Mouse (Mus musculus): ENCODE results near the gene Tldc2. TPM values are rescaled to one million over a fixed set of nuclear protein-coding genes. Genes with fewer than 3 reads are reported as not detected.

The Tldc2 gene
- total and polyA plus RNA-seq, 3 experiments = not detected

DNA sequence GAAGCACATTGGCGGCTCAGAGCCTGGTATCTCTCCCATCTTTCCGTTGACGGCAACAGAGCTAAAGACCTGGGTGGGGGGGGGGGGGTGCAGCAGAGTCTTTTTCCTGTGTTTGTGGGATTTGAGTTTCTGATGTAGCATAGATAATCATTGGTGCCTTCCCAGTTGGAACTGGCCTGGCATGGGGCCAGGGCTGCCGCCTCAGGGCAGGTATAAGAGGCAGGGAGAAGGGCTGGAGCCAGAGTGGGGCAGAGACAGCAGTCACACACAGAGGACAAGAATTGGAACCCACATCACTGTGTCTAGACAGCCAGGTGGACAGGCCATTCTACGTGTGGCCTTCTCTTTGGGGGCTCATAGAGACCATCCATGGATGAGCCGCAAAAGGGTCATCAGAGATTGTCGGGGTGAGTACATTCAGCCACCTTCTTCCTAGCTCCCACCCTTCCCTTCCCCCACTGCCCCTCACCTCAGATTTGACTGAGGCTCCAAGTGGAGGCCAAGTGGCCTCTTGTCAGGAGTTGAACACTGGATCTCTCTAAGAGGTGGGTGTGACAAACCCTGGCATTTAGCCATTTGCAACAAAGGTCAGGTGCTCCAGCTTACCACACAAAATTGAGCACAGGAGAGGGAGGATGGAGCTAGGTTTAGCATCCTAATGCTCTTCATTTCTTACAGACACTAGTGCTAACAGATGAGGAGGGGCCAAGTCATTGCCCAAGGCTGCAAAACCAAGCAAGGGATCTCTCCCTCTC lies 1.8 kb upstream of the Tldc2 start:
- no peak overlapping the region for H3K4me2 ChIP-seq (ENCODE audit: insufficient read depth, low read depth, poor library complexity, severe bottlenecking)
- 0 out of 4 replicates have a peak, but pooled peaks cover 0 to 2% of the 10 kb centered on the region in 2 experiments for H3K4me1 ChIP-seq (ENCODE audit: control insufficient read depth in 1 of 2, insufficient read depth in 2 of 2)
- dilution Hi-C loops (cut with MboI; ENCODE audit: extremely low pct_ligation_motif_present, extremely low pct_unique_long_range_greater_than_20kb, low sequenced_read_pairs) (no loop called here), in situ Hi-C loops (cut with MboI; ENCODE audit: low pct_ligation_motif_present, low pct_unique_long_range_greater_than_20kb, low sequenced_read_pairs) (loop anchor here (5.0 to 25.0 kb wide), 2 partner anchors 48 to 198 kb away; partner anchors contain the start of gene Sla2)
- H3K9ac ChIP-seq (ENCODE audit: insufficient read depth, low read depth) = no peak overlapping the region
- H3K27me3 ChIP-seq (replicated peaks) = peaks cover 36% of the 10 kb centered on the region
- H3K9me3 ChIP-seq (replicated peaks; ENCODE audit: low read length) = no peaks in the 10 kb centered on the region
- no peaks in the 10 kb centered on the region for H3K36me3 ChIP-seq (replicated peaks in 1 of 2; ENCODE audit: control insufficient read depth in 1 of 2, insufficient read depth in 1 of 2, low read length in 1 of 2)
- H3K27ac ChIP-seq (ENCODE audit: insufficient read depth, low read depth) = no peak overlapping the region
- no peak for DNase-seq (ENCODE audit: extremely low read depth)
- no peaks in the 10 kb centered on the region for H3K79me2 ChIP-seq (replicated peaks; ENCODE audit: control insufficient read depth, extremely low read depth, insufficient read depth, poor library complexity, severe bottlenecking)
- H3K4me3 ChIP-seq (replicated peaks in 1 of 3; ENCODE audit: low read depth in 2 of 3, low read length in 2 of 3, poor library complexity in 1 of 3) = no peak overlapping the region
- no peak for TF ChIP-seq RCOR1 (conservative IDR thresholded peaks at IDR 0.05; ENCODE audit: low read depth, low read length)
- no peak for TF ChIP-seq CTCF (conservative IDR thresholded peaks at IDR 0.05 in 1 of 2, IDR thresholded peaks at IDR 0.05 in 1 of 2; ENCODE audit: low read depth in 2 of 2, low read length in 2 of 2)

DNA sequence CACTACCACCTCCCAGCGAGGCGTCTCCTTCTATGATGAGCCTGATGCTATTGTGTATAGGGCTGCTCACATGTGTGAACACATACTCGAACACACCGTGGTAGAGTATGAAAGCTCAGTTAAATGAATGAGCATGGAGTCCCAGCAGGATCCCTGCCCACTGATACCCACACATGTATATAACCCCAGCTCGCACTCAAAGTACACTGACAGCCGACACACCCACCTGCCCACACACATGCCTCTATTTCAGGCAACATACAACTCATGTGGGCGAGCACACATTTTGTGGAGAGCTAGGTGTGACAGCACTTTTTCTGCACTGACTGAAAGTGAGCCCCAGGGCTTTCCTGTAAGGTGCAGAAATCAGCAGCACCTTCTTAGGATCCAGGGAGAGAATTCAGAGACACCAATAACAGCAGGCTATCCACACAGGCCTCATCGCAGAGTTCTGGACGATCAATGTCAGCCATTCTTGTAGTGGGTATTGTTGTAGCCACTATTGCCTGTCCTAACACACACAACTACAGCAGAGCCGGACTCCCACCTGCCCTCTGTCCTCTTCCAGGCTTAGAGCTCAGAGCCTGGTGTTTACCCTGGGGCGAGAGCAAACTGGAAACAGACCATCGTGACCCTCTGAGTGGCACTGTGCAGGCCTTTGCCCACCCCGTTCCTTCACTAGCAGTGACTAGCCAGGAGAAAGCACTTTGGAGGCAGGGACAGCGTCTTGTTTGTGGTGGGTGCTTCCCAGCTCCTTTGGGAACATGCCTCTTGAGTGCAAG lies 872 bp downstream of the Tldc2 start:
- Histone ChIP-seq H3K79me2 (replicated peaks; ENCODE audit: control insufficient read depth, extremely low read depth, insufficient read depth, poor library complexity, severe bottlenecking) (no peaks in the 10 kb centered on the region), H3K27me3 (replicated peaks) (peaks cover 11% of the 10 kb centered on the region), H3K4me1 (ENCODE audit: control insufficient read depth in 1 of 2, insufficient read depth in 2 of 2) (peaks cover 0 to 12% of the 10 kb centered on the region in 2 experiments; a peak in 2 of 4 replicates), H3K27ac (ENCODE audit: insufficient read depth, low read depth) (no peak overlapping the region), H3K9me3 (replicated peaks; ENCODE audit: low read length) (no peaks in the 10 kb centered on the region), H3K4me2 (ENCODE audit: insufficient read depth, low read depth, poor library complexity, severe bottlenecking) (no peak overlapping the region), H3K4me3 (replicated peaks in 1 of 3; ENCODE audit: low read depth in 2 of 3, low read length in 2 of 3, poor library complexity in 1 of 3) (no peak overlapping the region), H3K36me3 (replicated peaks in 1 of 2; ENCODE audit: control insufficient read depth in 1 of 2, insufficient read depth in 1 of 2, low read length in 1 of 2) (no peaks in the 10 kb centered on the region), H3K9ac (ENCODE audit: insufficient read depth, low read depth) (no peak overlapping the region)
- no peak for TF ChIP-seq E2F4 (IDR thresholded peaks at IDR 0.05; ENCODE audit: insufficient replicate concordance, low read depth, low read length)
- no peak for TF ChIP-seq ZKSCAN1 (IDR thresholded peaks at IDR 0.05; ENCODE audit: borderline replicate concordance, low read depth, low read length)
- no peak for TF ChIP-seq USF2 (conservative IDR thresholded peaks at IDR 0.05; ENCODE audit: low read depth, low read length)
- TF ChIP-seq ZC3H11A (IDR thresholded peaks at IDR 0.05; ENCODE audit: low read depth, low read length) = no peak
- TF ChIP-seq USF1 (IDR thresholded peaks at IDR 0.05; ENCODE audit: low read depth, low read length) = no peak
- TF ChIP-seq JUND (conservative IDR thresholded peaks at IDR 0.05; ENCODE audit: low read depth, low read length) = no peak
- no peak for TF ChIP-seq SMC3 (IDR thresholded peaks at IDR 0.05; ENCODE audit: low read depth, low read length)
- no peak for TF ChIP-seq ZMIZ1 (IDR thresholded peaks at IDR 0.05; ENCODE audit: low read depth, low read length)
- no peak for TF ChIP-seq GABPA (IDR thresholded peaks at IDR 0.05; ENCODE audit: insufficient replicate concordance, low read depth, low read length)
- no peak for TF ChIP-seq UBTF (IDR thresholded peaks at IDR 0.05; ENCODE audit: low read depth, low read length)
- TF ChIP-seq CHD2 (IDR thresholded peaks at IDR 0.05; ENCODE audit: low read length) = no peak
- no peak for TF ChIP-seq CHD1 (IDR thresholded peaks at IDR 0.05; ENCODE audit: low read depth, low read length)
- TF ChIP-seq RCOR1 (conservative IDR thresholded peaks at IDR 0.05; ENCODE audit: low read depth, low read length) = no peak
- TF ChIP-seq ELF1 (IDR thresholded peaks at IDR 0.05; ENCODE audit: low read depth, low read length) = no peak
- TF ChIP-seq ETS1 (conservative IDR thresholded peaks at IDR 0.05; ENCODE audit: low read depth, low read length) = no peak
- no peak for TF ChIP-seq HCFC1 (IDR thresholded peaks at IDR 0.05; ENCODE audit: low read depth, low read length)
- TF ChIP-seq MXI1 (IDR thresholded peaks at IDR 0.05; ENCODE audit: low read depth, low read length) = no peak
- no peak for DNase-seq (ENCODE audit: extremely low read depth)
- in situ Hi-C loops (cut with MboI; ENCODE audit: low pct_ligation_motif_present, low pct_unique_long_range_greater_than_20kb, low sequenced_read_pairs) = loop anchor here (5.0 to 25.0 kb wide), 2 partner anchors 50 to 200 kb away; partner anchors contain the start of gene Sla2
- dilution Hi-C loops (cut with MboI; ENCODE audit: extremely low pct_ligation_motif_present, extremely low pct_unique_long_range_greater_than_20kb, low sequenced_read_pairs) = no loop called here

Measured in CH12.LX (cell line).